Mouse (Mus musculus) erythroblast, adult 5-6 weeks (primary cell): ENCODE results near the gene H2-Eb2. TPM values are rescaled to one million over a fixed set of nuclear protein-coding genes. Genes with fewer than 3 reads are reported as not detected.
"Not testable (repeated sequence)": the region's sequence is repeated elsewhere in the genome, so short reads cannot be mapped to it uniquely, and the experiment has no call there.

ENCODE experiments used
- ATAC-seq: replicated peaks from 2 replicates; pipeline ENCODE4 v1.8.0; 2016; ENCODE audit warnings: moderate number of reproducible peaks, mild to moderate bottlenecking, moderate TSS enrichment, inconsistent platforms; ENCODE audit not compliant: poor library complexity, low FRiP score, severe bottlenecking
- total RNA-seq, 2 experiments: library from RNA; stranded (forward) in 1 of 2; stranded (reverse) in 1 of 2; fragments of 150-400 nt in 1 of 2; fragments of 200-764, 138-1000 nt in 1 of 2; gene quantifications; 2 replicates each; pipeline versions ENCODE4 v1.2.3 to v1.2.4; 2015 to 2017; ENCODE audit warnings: low replicate concordance in 2 of 2

Gene H2-Eb2
- total RNA-seq, 2 experiments from 2014 or later = not detected

DNA sequence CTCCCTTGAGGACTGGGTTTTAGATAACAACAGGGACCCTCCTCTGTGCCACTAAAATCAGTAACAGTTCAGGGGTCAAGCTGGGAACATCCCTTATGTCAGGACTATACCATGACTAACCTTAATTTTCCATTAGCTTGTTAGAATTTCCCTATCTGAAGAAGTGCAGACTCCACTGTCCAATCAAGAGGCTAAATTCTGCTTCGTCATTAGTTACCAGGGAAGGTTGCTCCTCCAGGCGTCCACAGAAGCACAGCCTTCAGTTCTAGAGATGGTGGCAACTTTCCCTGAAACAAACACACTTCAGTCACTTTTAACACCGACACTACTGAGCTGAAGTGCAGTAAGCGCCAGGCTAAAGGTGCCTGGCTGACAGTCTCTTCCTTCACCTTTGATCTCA, 20.7 kb upstream of the H2-Eb2 start:
- ATAC-seq = no peak

DNA sequence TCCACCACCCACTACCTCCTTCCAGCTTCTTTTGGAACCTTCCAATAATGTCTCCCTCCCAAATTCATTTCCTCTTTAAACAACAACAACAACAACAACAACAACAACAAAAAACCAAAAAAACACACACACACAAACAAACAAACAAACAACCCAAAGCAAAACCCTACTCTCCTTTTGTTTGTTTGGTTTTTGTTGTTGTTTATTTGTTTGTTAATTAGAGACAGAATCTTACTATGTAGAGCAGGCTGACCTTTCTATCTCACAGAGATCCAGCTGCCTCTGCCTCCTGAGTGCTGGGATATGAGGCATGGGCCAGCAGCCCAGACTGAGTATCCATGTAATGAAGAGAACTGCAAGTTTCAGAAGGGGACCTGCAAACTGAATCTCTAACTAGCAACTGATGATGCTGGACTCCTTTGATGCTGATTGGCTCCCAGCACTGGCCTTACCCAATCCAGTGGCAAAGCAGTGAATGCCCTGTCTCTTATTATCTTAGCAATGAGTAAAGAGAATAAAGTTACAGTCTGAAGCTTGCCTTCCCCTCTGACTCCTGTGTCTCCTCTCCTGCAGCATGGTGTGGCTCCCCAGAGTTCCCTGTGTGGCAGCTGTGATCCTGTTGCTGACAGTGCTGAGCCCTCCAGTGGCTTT, 20.0 kb upstream of the H2-Eb2 start, which contains the start of gene H2-Eb1:
TSS of gene H2-Eb1 (plus strand) at position 488 of the 651 bp plus-strand sequence.
- ATAC-seq = no peak

DNA sequence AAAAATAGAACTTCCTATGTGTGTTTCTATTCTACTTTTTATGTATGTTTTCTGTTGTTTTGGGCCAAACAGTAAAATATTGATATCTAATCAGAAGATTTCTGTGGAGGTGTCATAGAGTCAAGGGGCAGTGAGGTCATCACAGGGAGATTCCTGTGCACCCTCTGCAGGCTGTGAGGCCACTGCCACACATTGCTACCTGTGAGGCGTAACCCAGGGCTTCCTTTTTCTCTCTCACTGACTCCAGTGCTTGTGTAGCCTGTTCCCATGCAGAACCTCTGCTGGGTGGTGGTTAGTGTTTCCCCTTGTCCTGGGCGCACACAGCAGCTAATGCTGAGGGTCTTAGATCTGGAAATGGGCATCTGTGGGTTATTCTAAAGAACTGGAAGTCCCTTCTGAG, 19.1 kb upstream of the H2-Eb2 start:
- no peak for ATAC-seq

GRCm38 (mm10) chr17:34307216-34307615, 18.2 kb upstream of the H2-Eb2 start:
- ATAC-seq = no peak

DNA sequence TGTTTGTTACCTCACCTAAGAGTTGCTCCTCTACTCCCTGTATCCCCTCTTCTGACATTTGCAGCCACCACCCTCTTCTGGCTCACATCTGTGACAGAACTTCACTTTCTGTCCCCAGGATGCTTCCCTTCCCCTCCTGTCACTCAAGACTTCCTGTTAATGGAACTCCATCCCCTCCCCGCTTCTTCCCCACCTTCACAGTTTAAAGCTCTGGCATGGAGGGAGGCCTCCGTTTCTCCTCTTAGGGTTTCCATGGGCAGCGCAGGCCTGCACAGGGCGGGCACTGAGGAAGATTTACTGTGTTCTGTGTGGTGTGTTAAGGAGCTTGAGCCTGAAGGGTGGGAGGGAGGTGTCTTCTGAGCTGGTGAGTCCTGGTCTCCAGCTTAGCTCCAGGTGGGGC, 17.3 kb upstream of the H2-Eb2 start:
- ATAC-seq = no peak

GRCm38 (mm10) chr17:34309225-34309624, 16.2 kb upstream of the H2-Eb2 start:
- ATAC-seq = no peak

GRCm38 (mm10) chr17:34309683-34310385, 15.6 kb upstream of the H2-Eb2 start:
- ATAC-seq = no peak

DNA sequence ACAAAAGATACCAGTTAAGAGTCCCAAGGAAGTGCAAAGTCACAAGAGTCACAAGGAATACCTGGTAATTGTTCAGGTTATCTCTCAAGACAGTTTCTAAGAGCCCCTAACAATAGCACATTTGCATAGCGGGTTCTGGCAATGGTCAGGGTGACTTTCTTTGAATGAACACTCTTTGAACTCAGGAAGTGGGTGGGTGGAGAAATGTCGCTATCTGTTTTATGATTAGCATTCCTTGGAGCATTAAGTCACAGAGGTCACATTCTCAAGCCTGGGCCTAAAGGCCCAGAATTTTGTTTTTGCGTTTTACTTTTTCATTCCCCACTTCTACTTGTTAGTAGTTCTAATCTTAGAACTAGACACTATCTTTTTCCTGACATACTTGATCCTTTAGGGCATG, 14.9 kb upstream of the H2-Eb2 start:
- not testable (repeated sequence) for ATAC-seq

DNA sequence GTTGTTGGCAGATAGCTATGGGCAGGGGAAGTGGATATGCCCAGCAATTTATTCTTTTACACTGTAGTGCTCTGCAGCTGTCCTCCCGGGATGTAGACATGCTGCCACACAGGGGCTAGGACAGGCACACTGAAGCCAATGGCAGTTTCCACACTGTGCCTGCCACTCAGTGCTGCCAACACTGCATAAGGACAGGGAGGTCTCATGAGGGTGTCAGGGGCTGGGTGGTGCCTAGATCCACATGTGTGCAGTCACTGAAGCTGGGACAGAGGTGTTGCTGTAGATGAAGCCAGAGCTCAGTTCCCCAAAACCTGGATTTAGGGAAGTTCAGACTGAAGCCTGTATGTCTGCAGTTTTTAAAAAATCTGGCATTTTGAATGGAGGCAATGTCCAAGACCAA, 13.3 kb upstream of the H2-Eb2 start:
- no peak for ATAC-seq

DNA sequence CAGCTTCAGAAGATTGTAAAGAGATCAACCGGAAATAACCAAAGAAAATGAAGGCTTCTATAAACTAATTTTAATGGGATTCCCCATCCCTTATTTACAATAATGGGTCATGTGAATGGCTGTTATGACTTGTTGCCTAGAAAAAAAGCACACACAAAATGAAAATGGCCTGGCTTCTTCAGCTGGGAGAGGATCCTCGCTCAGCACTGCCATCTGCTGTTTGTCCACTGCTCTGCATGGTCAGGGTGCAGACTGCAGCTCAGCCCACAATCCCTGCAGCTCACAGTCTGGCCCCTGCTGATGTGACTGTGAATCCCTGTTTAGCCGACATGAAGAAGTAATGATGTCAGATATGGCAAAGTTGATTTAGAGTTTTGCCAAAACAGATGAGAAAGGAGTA, 12.1 kb upstream of the H2-Eb2 start:
- ATAC-seq = peak; percentile 81

DNA sequence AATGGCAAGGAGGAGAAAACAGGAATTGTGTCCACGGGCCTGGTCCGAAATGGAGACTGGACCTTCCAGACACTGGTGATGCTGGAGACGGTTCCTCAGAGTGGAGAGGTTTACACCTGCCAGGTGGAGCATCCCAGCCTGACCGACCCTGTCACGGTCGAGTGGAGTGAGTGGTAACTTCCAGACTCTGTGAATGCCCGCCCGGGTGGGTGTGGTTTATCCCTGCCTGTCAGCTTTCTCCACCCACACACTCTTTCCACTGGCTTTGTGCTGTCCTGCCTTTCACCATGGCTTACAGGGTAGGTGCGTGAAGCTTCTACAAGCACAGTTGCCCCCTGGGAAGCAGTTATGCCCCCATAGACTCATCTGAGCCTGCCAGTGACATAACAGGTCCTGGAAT, 11.2 kb upstream of the H2-Eb2 start:
- no peak for ATAC-seq

DNA sequence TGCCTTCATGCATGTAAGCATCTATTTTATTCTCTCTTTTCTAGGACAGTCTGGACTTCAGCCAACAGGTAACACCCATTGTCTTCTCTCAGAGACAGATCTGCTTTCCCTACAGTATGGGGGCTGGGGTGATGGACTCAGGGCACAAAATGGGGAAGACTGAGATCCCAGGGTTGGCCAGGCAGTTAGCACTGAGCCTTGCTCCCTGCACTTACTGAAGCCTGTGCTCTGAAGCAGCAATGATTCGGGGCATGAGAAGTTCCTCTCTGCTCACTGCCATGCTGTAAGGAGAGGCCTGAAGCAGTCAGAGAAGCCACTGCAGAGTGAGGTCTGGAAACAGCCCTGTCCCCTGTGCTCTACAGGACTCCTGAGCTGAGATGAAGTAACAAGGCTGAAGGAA, 10.0 kb upstream of the H2-Eb2 start:
- ATAC-seq = no peak

GRCm38 (mm10) chr17:34316697-34317096, 8.8 kb upstream of the H2-Eb2 start:
- no peak for ATAC-seq

DNA sequence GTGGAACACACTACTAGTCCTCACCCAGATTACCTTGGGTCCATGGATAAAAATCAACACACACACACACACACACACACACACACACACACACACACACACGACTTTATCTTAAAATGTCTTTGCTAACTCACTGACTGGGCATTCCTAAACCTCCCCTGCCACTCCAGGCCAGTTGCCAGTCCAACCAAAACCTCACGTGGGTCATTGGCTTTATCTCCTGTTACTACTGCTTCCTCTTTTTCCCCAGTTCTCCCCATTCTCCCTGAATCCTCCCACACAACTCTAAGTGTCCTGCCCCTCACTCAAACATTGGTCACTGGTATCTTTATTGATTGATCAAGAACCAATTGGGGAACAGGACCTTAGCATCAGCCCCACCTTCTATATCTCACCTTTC, 8.2 kb upstream of the H2-Eb2 start:
- no peak for ATAC-seq

DNA sequence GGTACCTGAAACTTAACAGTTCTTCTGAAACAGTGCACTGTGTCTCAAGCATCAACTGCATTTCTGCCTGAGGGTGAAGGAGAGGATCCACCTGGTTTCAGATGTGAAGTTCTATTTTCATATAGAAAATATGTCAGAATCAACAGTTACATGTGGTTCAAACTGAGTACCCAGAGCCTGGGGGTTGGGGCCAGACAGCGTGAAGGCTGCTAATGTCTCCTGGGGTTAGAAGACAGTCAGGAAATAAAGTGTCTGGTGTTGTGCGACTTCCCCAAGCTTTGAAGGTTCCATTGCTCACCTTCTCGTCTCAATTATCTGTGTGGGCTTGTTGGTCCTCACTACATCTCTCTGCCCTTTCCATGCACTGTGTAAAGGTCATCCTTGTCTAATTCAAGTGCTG, 908 bp downstream of the H2-Eb2 start:
- ATAC-seq = no peak

GRCm38 (mm10) chr17:34329807-34330206, 4.3 kb downstream of the H2-Eb2 start:
- ATAC-seq = no peak

- no peak for ATAC-seq
Measured at GRCm38 (mm10) chr17:34331200-34331599, 5.7 kb downstream of the H2-Eb2 start.

DNA sequence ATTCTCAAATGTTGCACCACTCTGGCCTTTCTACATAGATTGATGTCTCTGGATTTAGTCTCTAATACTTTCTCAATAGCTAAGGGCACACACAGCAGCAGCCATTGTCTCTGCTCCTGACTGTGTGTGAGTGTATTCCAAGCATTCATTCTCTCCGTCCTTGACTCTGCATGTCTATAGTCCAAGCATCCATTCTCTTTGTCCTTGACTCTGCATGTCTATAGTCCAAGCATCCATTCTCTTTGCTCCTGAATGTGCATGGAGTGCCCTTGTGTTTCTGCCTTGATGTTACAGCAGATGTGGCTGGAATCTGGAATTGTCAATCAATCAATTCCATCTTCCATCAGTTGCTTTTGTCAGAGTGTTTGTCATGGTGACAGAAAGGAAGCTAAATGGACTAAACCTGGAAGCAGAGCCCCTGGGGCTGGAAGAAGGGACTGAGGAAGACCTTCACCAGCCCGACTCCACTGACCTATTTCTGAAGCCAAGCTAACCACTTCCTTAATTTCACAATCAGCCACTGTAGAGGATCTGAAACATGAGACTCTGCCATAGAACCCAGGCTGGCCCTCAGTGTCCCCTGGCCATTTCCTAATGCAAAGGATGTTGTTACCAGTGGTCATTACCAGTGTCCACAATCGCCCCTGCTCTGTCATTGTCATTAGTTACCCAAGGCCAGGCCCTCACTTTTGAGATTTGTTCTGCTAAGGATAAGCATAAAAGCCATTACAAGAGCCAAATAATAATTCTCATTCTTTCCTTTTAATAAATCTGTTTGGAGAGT, 15.3 kb downstream of the H2-Eb2 start:
- no peak for ATAC-seq

DNA sequence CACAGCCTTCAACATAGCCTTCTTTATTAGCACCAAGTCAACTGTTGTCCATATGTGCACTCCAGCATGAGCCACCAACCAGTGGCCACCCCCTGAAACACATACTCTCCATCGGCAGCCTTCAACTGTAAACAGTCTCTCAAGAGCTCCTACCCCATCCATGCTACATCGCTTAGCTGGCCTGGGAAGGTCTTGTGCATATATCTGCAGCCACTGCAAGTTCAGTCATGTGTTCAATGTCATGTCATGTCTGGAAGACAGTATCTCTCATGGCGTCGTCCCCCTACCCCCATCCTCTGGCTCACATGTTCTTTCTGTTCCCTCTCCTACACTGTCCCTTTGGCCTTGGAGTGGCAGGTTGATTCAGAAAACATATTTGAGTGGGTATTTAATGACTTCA, 19.4 kb downstream of the H2-Eb2 start:
- no peak for ATAC-seq

GRCm38 (mm10) chr17:34345486-34345885, 20.0 kb downstream of the H2-Eb2 start:
- ATAC-seq = no peak

DNA sequence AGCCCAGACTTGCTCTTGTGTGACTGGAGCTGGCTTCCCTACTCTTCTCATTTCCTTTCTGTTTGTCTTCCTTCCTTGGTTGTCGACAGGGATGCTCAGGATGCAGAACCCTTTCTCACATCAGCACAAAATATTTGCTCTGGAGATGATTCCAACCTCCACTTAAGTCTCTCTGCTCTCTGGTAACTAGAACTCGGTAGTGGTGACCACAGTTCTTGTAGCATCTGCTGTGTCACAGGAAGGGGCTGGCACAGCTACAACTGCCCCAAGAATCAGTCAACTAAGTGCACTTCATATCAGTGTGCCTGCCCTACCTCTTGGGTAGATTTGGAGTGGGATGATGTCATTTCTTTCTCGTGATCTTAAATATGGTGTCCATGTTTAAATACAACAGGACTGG, 20.6 kb downstream of the H2-Eb2 start:
- no peak for ATAC-seq
